Mouse (Mus musculus) liver, embryonic 16.5 days (tissue): ENCODE data around the gene 6030408B16Rik. TPM values are rescaled to one million over a fixed set of nuclear protein-coding genes. Genes with fewer than 3 reads are reported as not detected.

ENCODE experiments used
- ATAC-seq: fragments of 200-750 bp; cut with Nextera tagmentation; 2 replicates; pipeline ENCODE4 v1.8.0; 2017; ENCODE audit warnings: low read depth, mild to moderate bottlenecking, moderate number of reproducible peaks, moderate library complexity
- H3K27ac ChIP-seq: fragments of 300-500 bp; sonication (generic); 2 replicates; pipeline ENCODE4 v1.5.1; 2014; ENCODE audit warnings: mild to moderate bottlenecking, low read length
- H3K27me3 ChIP-seq: fragments of 300-500 bp; sonication (generic); 2 replicates; pipeline ENCODE4 v1.6.1; 2014; ENCODE audit warnings: low read depth, low read length, mixed read lengths; ENCODE audit not compliant: control insufficient read depth, insufficient read depth
- H3K36me3 ChIP-seq: fragments of 300-500 bp; sonication (generic); 2 replicates; pipeline ENCODE4 v1.6.1; 2014; ENCODE audit warnings: mild to moderate bottlenecking; ENCODE audit not compliant: control insufficient read depth, insufficient read depth
- H3K4me1 ChIP-seq: fragments of 300-500 bp; sonication (generic); 2 replicates; pipeline ENCODE4 v1.6.1; 2014; ENCODE audit warnings: low read depth, low read length, mixed read lengths; ENCODE audit not compliant: control insufficient read depth
- H3K4me2 ChIP-seq: fragments of 300-500 bp; sonication (generic); 2 replicates; pipeline ENCODE4 v1.6.1; 2014; ENCODE audit warnings: low read depth, low read length, mixed read lengths
- H3K4me3 ChIP-seq: fragments of 300-500 bp; sonication (generic); 2 replicates; pipeline ENCODE4 v1.5.1; 2014; ENCODE audit warnings: low read depth, mild to moderate bottlenecking, low read length
- H3K9ac ChIP-seq: fragments of 300-500 bp; sonication (generic); 2 replicates; pipeline ENCODE4 v1.6.1; 2014; ENCODE audit warnings: low read depth, low read length
- H3K9me3 ChIP-seq: fragments of 300-500 bp; sonication (generic); replicated peaks from 2 replicates; pipeline ENCODE4 v1.6.1; 2016; ENCODE audit warnings: low read length; ENCODE audit not compliant: control insufficient read depth
- WGBS: fragments of 180-500 bp; shearing (Covaris S2); extraction: QIAGEN DNeasy Blood & Tissue Kit; methylation state at CpG from one replicate; pipeline ENCODE4 v1.1.7; 2014; ENCODE audit not compliant: insufficient replicate concordance; 5-methylcytosine and 5-hydroxymethylcytosine counted together
- polyA plus RNA-seq: library from polyadenylated mRNA; unstranded; fragments of >200 nt; fragmentation: Nextera tagmentation; extraction: Ambion mirVana; gene quantifications from 2 replicates; pipeline ENCODE4 v1.2.1, GENCODE M21; 2015

Gene 6030408B16Rik
- polyA plus RNA-seq, 1 experiment from 2014 or later: 0.81 TPM

GRCm38 (mm10) chr15:101292012-101292411 is 1.0 kb upstream of the 6030408B16Rik start:
- no peak for ATAC-seq
- Histone ChIP-seq H3K9me3 (no peaks in the 10 kb centered on the region), H3K27me3 (no peaks in the 10 kb centered on the region), H3K4me2 (no peak overlapping the region), H3K4me1 (no peaks in the 10 kb centered on the region), H3K4me3 (no peak overlapping the region), H3K36me3 (peaks cover 28% of the 10 kb centered on the region), H3K27ac (no peak overlapping the region), H3K9ac (no peak overlapping the region)
- 77% methylated on average over 3 of the region's 3 CpGs for WGBS

- WGBS: 65% methylated on average over 16 of the region's 16 CpGs
- H3K4me3 ChIP-seq: no peak overlapping the region
- H3K9ac ChIP-seq: no peak overlapping the region
- no peak for ATAC-seq
- no peaks in the 10 kb centered on the region for H3K4me1 ChIP-seq
- H3K36me3 ChIP-seq: peaks cover 11% of the 10 kb centered on the region
- no peaks in the 10 kb centered on the region for H3K27me3 ChIP-seq
- H3K27ac ChIP-seq: no peak overlapping the region
- no peak overlapping the region for H3K4me2 ChIP-seq
- no peaks in the 10 kb centered on the region for H3K9me3 ChIP-seq
Measured at GRCm38 (mm10) chr15:101294028-101294894, 1.2 kb downstream of the 6030408B16Rik start.

GRCm38 (mm10) chr15:101295106-101295505 is 2.1 kb downstream of the 6030408B16Rik start:
- no peak for ATAC-seq
- no peaks in the 10 kb centered on the region for H3K27me3 ChIP-seq
- WGBS: 60% methylated on average over 7 of the region's 7 CpGs
- no peak overlapping the region for H3K4me2 ChIP-seq
- no peaks in the 10 kb centered on the region; the same call in 1 of the 2 replicates for H3K4me1 ChIP-seq
- H3K27ac ChIP-seq: no peak overlapping the region
- no peaks in the 10 kb centered on the region for H3K9me3 ChIP-seq
- H3K36me3 ChIP-seq: peaks cover 9% of the 10 kb centered on the region
- H3K9ac ChIP-seq: no peak overlapping the region
- no peak overlapping the region for H3K4me3 ChIP-seq

- no peaks in the 10 kb centered on the region; the same call in 1 of the 2 replicates for H3K4me1 ChIP-seq
- H3K27me3 ChIP-seq: no peaks in the 10 kb centered on the region
- H3K27ac ChIP-seq: no peak overlapping the region
- no peak overlapping the region for H3K4me3 ChIP-seq
- no peak for ATAC-seq
- H3K9ac ChIP-seq: no peak overlapping the region
- H3K9me3 ChIP-seq: no peaks in the 10 kb centered on the region
- H3K4me2 ChIP-seq: no peak overlapping the region
- peaks cover 4% of the 10 kb centered on the region; the same call in 1 of the 2 replicates for H3K36me3 ChIP-seq
- WGBS: 76% methylated on average over 10 of the region's 10 CpGs
Measured at GRCm38 (mm10) chr15:101295616-101296015, 2.6 kb downstream of the 6030408B16Rik start.

- H3K9me3 ChIP-seq: no peaks in the 10 kb centered on the region
- H3K36me3 ChIP-seq: no peaks in the 10 kb centered on the region
- H3K27me3 ChIP-seq: no peaks in the 10 kb centered on the region
- no peaks in the 10 kb centered on the region; the same call in 1 of the 2 replicates for H3K4me1 ChIP-seq
- ATAC-seq: no peak
- H3K27ac ChIP-seq: no peak overlapping the region
- H3K4me3 ChIP-seq: no peak overlapping the region
- H3K9ac ChIP-seq: no peak overlapping the region
- H3K4me2 ChIP-seq: no peak overlapping the region
- 77% methylated on average over 11 of the region's 11 CpGs for WGBS
Measured at GRCm38 (mm10) chr15:101296091-101296490, 3.1 kb downstream of the 6030408B16Rik start.

- Histone ChIP-seq H3K9me3 (no peaks in the 10 kb centered on the region), H3K4me3 (no peak overlapping the region), H3K27ac (no peak overlapping the region), H3K9ac (no peak overlapping the region), H3K4me1 (no peaks in the 10 kb centered on the region; the same call in 1 of the 2 replicates), H3K36me3 (no peaks in the 10 kb centered on the region), H3K27me3 (no peaks in the 10 kb centered on the region), H3K4me2 (no peak overlapping the region)
- 17% methylated on average over 7 of the region's 7 CpGs for WGBS
- no peak for ATAC-seq
Measured at GRCm38 (mm10) chr15:101297988-101298387, 5.0 kb downstream of the 6030408B16Rik start.

- WGBS: 20% methylated on average over 7 of the region's 7 CpGs
- no peaks in the 10 kb centered on the region for H3K36me3 ChIP-seq
- no peak overlapping the region for H3K27ac ChIP-seq
- no peaks in the 10 kb centered on the region; the same call in 1 of the 2 replicates for H3K4me1 ChIP-seq
- H3K27me3 ChIP-seq: no peaks in the 10 kb centered on the region
- no peaks in the 10 kb centered on the region for H3K9me3 ChIP-seq
- ATAC-seq: no peak
- H3K4me2 ChIP-seq: no peak overlapping the region
- no peak overlapping the region for H3K4me3 ChIP-seq
- no peak overlapping the region for H3K9ac ChIP-seq
Measured at GRCm38 (mm10) chr15:101298550-101298949, 5.5 kb downstream of the 6030408B16Rik start.

GRCm38 (mm10) chr15:101299480-101299960 is 6.5 kb downstream of the 6030408B16Rik start:
- no peaks in the 10 kb centered on the region for H3K9me3 ChIP-seq
- H3K36me3 ChIP-seq: no peaks in the 10 kb centered on the region
- no peaks in the 10 kb centered on the region; the same call in 1 of the 2 replicates for H3K4me1 ChIP-seq
- ATAC-seq: peak; percentile 32; the same call in 1 of the 2 replicates
- H3K4me2 ChIP-seq: no peak overlapping the region
- H3K9ac ChIP-seq: no peak overlapping the region
- no peak overlapping the region for H3K4me3 ChIP-seq
- H3K27me3 ChIP-seq: no peaks in the 10 kb centered on the region
- H3K27ac ChIP-seq: no peak overlapping the region
- 48% methylated on average over 14 of the region's 14 CpGs for WGBS

GRCm38 (mm10) chr15:101300128-101300527 is 7.1 kb downstream of the 6030408B16Rik start:
- H3K36me3 ChIP-seq: no peaks in the 10 kb centered on the region
- H3K4me3 ChIP-seq: no peak overlapping the region
- no peak overlapping the region for H3K9ac ChIP-seq
- ATAC-seq: no peak
- H3K4me2 ChIP-seq: no peak overlapping the region
- 14% methylated on average over 6 of the region's 6 CpGs for WGBS
- H3K4me1 ChIP-seq: no peaks in the 10 kb centered on the region; the same call in 1 of the 2 replicates
- H3K27me3 ChIP-seq: no peaks in the 10 kb centered on the region
- H3K9me3 ChIP-seq: no peaks in the 10 kb centered on the region
- no peak overlapping the region for H3K27ac ChIP-seq
